Mouse (Mus musculus) adrenal gland, adult 8-10 months (tissue): Measurements from ENCODE around the gene Npepps. TPM values are rescaled to one million over a fixed set of nuclear protein-coding genes. Genes with fewer than 3 reads are reported as not detected.
"Not testable (repeated sequence)": the region's sequence is repeated elsewhere in the genome, so short reads cannot be mapped to it uniquely, and the experiment has no call there.

ENCODE experiments used
- DNase-seq: peaks from one replicate; pipeline ENCODE4 v3.0.0; 2022
- total RNA-seq, 4 experiments: library from RNA; stranded (reverse); gene quantifications; 2 replicates each; pipeline ENCODE4 v1.2.4; 2022

The Npepps gene
- total RNA-seq, 4 experiments from 2014 or later, result 79.8 to 128 (median 106) TPM

DNA sequence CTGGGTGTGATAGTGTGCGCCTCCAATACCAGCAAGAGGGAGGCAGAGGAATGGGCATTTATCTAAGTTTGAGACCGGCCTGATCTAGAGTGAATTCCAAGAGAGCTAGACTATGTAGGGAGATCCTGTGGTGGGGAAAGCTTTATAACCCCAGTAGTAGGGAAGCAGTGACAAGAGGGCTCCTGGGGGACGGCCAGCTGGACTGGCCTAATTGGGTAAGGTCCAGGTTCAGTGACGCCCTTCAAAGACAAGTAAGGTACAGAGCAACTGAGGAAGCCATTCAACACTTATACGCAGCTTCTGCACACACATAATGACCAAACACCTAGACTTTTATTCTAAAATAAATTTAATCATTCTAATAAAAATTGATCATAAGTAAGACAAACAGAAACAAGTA lies 48.0 kb downstream of the Npepps start:
- DNase-seq, result no peak

DNA sequence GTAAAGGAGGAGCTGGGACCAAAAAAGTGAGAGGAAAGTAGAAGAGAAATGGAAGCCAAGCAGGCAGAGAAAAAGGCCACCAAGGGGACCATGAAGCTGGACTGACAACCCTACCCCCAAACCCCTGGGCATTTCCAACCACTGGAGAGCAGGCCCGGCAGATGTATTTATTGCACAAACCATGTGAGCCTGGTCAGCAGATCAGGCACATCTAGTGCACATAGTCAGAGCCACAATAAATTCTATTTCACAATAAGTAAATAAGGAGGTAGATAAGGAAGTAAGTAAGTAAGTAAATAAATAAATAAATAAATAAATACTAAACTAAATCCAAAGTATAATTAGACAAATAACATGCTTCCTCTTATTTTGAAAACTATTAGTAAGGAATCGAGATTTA lies 51.0 kb downstream of the Npepps start:
- DNase-seq, result no peak

DNA sequence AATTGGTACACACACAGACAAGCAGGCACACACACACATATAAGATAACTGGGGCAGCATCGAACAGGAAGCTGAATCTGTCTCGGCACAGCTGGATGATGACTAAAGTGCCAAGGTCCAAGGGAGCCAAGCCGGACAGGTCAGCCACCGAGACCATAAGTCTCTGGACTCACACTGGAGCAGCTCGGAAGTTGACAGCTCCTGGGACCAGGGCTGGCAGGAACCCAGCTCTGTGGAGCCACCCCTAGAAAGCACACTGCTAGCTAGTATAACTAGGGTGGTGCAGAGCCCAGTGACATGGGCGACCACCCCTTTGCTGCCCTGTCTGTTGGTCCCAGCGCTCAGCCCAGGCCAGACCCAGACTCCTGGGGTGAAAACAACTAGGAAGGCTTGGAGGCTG lies 51.5 kb downstream of the Npepps start:
- DNase-seq, result no peak

DNA sequence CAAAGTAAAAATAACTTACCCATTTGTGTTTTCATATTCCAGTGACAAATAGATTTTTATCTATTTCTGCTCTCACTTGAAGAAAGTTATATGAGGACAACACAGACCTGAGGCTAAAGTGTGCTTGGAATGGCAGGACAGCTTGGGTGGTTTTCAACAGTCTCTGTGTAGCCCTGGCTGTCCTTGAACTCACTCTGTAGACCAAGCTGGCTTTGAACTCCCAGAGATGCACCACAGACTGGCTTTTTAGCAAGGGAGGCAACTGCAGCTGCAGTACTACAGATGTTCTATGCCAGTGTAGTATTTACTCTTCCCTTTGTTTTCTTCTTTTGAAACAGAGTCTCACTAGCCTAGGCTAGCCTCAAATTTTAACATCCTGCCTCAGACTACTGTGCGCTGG lies 54.3 kb downstream of the Npepps start:
- no peak for DNase-seq

DNA sequence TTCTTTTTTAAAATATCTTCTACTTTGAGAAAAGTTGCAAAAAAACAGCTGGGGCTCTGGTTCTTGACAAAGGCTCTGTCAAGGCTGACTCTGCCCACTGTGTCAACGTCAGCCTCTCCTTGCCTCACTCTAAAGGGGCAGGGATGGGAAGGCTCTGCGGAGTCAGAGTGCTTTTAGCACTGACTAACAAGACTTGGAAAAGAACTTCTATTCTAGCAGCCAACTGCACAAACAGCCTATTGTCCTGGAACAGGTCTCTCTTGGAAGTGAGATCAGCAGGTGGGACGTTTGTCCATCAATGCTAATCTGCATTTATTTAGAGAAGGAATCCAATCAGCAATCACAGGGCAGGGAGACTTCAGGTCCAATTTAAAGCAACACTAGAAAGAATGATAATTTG lies 57.0 kb downstream of the Npepps start:
- DNase-seq, result no peak

DNA sequence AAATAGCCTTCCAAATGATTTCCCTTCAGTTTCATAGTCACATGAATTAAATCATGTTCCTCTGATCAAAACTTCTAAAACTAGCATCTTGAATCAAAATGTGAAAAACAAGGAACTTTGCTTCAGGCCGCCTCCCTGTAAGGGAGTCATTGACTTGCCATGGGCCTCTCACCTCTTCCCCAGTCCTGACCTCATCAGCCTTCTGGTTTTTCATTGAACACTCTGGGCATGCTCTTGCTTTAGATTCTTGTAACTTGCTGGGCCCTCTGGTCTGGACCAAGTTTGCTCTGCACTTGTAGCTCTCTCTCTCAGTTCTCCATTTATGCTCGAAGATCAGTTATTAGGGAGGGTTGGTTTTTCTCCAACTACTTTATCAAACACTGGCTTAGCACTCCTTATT lies 58.8 kb downstream of the Npepps start:
- DNase-seq, result no peak

DNA sequence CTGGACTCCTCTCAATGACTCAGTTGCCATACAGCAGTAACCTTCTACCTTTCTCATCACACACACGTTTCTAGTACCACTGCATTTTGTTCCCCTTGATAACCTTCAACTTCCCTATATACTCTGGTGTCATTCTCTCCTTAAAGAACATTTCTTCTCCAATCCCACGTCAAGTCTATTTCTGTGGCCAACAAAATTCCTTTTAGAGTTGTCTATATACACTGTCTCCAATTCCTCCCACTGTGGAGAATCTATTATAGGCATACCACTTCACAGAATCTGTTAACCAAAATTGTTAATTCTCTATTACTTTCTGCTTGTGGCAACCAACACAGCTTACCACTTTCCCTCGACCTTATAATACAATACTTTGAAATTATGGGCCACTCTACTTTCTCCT lies 60.2 kb downstream of the Npepps start:
- DNase-seq, result no peak

DNA sequence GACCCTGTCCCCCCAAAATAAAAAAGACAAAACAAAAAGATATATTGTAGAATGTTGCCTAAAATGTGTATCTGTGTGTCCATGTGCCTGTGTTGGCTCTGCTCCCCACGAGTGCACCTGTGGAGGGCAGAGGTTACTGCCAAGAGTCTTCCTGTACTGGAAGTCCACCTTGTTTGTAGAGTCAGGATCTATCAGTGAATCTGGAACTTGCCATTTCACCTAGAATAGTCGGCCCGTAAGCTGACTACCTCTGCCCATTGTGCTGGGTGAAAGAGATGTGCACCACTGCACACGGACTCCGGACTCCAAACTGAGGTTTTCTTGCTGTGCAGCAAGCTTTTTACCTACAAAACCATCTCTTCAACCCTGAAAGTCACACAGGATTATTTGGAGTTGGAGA lies 66.0 kb downstream of the Npepps start:
- no peak for DNase-seq

DNA sequence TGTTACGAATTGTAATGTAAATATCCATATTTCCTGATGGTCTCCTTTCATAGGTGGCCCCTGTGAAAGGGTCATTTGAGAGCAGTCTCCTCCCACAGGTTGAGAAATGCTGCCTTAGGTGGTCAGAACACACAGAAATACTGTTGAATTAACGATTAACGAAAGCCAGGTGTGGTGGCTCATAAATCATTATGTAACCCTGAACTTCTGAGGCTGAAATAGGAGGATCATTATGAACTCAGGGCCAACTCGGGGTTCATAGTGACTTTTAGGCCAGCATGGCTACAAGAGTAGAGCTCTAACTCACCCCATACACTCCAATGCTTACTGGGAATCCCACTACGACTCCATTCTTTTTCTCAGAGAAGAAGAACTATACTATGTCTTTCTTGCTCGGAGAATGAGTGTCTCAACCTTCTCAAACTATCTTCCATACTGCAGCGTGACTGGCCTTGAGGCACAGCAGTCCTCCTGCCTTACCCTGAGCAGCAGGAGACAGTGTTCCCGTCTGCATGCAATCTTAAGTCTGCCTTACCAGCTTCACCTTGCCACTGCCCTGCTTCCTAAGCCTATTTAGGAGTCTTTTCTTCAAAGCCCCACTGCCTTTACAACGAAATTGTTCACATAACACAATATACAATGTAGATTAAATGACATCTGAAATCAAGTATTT lies 69.6 kb downstream of the Npepps start:
- DNase-seq, result no peak

DNA sequence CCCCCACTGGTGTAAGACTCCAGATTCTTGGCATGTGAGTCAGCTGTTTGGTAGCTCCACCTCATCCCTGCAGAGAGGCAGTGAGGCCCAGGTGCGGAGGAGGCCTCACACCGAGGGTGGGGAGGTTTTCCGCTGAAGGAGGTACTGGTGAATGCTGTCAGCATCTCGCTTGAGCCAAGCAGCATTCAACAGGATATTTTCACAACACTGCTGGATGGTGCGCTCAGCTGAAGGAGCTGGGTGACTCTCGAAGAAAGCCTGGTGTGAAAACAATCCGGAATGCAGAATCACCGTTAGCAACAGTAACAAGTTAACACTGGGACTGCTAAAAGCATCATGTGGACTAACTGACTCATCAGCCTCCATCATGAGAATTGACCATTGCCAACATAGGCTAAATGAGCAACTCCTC lies 73.4 kb downstream of the Npepps start:
- no peak for DNase-seq

DNA sequence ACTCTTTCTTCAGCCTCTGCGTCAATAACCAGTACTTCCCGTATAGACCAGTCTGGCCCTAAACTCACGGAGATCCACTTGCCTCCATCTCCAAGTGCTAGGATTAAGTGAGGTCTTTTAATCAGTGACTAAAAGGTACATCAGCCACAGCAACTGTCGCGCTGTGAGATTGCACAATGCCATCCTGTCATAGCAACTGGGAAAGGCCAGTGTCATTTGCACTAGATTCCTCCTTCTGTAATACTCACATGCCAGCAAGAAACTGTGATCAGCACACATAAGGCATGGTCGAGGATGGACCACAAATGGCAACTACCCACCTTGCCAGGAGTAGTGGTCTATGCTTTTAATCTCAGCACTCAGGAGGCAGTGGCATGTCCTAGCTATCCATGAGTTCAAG lies 80.9 kb downstream of the Npepps start:
- no peak for DNase-seq

DNA sequence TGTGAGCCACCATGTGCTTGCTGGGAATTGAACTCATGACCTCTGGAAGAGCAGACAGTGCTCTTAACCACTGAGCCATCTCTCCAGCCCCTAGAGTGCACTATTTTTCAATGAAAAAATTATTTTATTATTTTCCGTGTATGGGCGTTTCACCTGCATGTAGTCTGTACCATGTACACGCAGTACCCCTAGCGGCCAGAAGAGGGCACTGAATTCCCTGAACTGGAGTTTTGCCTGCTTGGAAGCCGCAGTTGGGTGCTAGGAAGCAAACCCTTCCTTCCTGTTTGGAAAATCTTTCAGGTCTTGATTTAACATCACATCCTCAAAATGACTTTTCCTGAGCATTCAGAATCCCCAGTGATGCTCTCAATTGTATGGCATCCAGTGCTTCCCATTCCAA lies 81.8 kb downstream of the Npepps start:
- DNase-seq, result peak; percentile 23

DNA sequence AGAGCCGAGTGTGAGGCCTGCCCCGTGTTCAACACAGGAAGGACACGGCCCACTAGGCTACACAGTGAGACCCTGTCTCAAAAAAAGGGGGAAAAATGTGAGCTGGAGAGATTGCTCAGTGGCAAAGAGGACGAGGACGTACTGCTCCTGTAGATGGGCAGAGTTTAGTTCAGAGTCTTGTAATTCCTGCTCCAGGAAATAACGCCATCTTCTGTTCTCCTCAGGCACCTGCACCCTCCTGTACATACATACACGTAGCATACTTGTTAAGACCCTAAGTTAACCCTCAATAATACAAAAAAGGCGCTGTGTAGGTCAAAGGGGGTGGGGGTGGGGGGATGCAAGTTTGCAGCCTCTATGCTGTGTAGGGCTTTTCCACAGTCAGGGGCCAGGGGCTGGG lies 83.4 kb downstream of the Npepps start:
- DNase-seq, result no peak

DNA sequence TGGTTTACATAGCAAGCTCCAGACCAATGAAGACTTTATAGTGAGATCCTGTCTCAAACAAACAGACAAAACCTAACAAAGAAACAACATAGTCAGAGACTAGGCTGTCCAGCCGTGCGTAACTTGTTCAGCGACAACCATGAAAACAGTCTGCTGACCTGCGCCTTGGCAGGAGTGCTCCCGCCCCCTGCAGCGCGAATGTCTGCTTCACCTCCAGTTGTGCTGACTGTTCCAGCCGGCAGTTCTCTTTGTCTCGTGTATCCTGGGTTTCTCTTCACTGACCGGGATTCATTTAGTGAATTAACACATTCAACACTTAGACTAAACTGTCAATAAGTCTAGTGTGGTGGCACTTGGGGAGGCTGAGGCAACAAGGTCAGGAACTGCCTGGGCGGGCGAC lies 83.9 kb downstream of the Npepps start:
- DNase-seq, result no peak

DNA sequence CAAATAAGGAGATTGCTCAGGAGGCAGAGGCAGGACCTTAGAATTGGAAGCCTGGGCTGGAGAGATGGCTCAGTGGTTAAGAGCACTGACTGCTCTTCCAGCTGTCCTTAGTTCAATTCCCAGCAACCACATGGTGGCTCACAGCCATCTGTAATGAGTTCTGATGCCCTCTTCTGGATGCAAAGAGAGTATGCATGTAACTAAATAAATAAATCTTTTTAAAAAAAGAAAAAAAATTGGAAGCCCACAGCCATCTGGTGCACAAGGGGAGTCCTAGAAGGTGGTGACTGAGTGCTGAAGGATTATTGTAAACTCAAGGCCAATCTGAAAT lies 87.9 kb downstream of the Npepps start:
- DNase-seq, result no peak

DNA sequence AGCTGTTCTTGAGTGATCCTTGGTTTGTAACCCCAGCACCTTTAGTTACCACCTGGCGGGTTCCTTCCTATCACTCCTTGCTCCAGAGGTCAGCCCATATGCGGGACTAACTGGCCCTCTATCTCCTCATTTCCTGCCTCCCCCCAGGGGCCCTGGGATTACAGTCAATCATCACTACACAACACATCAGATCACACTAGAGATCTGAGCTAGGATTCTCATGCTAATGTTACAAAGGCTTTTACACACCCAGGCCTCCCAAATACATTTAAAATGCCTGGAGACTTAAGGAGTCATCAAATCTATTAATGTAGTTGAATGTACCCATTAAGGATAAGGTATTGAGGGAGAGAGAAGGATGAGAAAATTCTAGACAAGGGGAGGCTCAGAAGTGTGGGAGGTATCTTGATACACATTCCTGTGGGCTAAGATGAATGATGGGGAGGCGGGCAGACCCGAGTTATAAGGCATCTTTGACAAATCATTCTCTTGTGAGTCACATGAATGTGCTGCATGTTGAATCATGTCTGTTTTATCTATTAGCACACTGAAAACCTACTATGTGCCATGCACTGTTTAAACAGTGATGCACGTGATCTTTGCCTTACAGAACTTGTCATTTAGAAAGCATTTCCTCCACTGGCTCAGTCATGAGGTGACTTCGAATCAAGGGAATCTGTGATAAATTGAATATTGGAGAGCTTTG lies 88.4 kb downstream of the Npepps start:
- no peak for DNase-seq

DNA sequence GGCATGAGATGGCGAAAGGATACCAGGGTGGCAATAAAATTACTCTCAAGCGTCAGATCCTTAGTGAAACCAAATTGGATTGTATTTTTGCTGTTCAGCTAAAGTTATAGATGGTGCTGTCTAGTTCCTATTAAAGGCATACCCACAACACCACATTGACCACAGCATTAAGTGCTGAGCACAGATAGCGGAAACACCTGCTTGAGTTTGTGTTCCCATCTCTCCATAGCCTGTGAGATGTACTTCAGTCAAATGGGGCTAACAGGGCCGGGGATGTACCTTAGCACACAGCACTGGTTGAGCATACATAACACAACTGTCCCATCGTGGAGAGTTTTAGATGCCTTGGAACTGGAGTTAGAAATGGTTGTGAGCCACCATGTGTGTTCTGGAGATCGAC lies 89.4 kb downstream of the Npepps start:
- no peak for DNase-seq

DNA sequence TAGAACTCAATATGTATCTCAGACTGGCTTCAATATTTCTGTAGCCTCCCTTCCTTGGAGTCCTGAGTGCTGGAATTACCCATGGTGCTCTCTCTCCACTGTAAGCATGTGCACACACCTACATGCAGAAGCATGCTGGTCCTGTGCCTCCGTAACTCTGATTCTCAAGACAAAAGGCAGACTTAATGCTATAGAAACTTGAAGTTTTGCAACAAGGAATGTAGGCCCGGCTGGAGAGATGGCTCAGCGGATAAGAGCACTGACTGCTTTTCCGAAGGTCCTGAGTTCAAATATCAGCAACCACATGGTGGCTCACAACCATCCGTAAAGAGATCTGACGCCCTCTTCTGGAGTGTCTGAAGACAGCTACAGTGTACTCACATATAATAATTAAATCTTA lies 90.8 kb downstream of the Npepps start:
- DNase-seq, result not testable (repeated sequence)

DNA sequence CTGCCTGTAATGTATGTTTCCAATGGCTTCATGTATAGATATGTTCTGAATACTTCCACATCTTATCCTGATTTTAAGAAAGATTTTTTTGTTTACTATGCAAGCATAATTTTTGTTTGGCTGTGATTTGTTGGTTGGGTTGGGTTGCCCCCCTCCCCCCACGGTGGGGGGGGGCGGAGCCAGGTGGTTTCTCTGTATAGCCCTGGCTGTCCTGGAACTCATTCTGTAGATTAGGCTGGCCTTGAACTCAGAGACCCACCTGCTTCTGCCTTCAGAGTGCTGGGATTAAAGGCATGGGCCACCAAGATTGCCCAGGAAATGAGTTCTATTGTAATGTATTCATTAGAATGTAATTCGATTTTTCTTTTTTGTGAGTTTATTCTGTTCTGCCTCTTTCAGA lies 91.2 kb downstream of the Npepps start:
- no peak for DNase-seq

DNA sequence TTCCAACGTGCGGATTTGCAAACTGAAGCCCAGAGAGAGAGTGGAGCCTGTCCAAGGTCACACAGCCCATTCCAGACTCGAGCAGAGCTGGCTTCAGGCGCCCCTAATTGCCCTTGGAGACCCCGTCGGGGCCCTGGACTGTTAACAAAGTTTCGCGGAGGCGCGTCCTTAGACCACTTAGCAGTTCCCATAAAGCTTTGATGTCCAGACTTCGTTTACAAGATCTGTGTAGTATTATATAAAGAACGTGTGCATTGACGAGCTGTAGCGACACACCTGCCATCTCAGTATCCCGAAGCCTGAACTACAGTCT lies 91.8 kb downstream of the Npepps start:
- no peak for DNase-seq

DNA sequence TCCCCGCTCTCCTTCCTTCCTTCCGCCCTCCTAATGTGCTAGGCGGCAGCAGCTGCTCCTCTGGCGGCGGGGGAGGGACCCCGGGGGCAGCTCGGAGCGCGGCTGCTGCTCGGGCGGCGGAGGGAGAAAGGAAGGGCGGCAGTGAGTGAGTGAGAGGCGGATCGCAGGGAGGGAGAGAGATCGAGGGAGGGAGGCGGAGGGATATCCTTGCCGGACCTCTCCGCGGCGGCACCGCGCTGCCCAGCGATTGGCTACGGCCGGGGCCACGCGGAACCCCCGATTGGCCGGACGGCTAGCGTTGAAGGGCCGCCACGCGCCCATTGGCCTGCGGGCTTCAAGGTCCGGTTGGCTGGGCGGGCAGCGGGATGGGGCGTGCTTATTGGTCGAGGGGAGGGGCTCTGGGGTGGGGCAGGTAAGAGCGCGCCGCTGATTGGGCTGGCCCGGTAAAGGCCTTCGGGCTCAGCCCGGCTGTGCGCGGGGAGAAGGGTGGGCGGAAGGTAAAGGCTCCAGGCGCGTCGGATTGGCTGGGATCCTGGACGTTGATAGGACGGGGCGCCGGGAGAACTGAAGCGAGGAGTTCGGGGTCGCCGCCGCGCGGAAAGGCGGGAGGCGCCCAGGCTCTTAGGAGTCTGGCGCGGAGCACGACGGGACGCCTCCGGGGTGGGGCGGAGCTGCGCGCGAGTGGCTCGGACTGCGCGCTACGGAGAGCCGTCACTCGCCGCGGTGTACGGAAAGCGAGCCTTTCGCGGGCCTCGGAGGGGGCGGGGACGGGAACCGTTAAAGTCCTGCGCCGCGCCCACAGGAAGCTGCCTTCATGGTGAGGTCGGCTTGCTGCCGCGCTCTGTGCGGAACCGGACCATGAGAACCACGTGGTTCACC lies 92.4 kb downstream of the Npepps start, which contains the start of gene Kpnb1:
Kpnb1 (minus strand) TSS at position 118 of the 879 bp plus-strand sequence.
- DNase-seq, result peak; percentile 98

DNA sequence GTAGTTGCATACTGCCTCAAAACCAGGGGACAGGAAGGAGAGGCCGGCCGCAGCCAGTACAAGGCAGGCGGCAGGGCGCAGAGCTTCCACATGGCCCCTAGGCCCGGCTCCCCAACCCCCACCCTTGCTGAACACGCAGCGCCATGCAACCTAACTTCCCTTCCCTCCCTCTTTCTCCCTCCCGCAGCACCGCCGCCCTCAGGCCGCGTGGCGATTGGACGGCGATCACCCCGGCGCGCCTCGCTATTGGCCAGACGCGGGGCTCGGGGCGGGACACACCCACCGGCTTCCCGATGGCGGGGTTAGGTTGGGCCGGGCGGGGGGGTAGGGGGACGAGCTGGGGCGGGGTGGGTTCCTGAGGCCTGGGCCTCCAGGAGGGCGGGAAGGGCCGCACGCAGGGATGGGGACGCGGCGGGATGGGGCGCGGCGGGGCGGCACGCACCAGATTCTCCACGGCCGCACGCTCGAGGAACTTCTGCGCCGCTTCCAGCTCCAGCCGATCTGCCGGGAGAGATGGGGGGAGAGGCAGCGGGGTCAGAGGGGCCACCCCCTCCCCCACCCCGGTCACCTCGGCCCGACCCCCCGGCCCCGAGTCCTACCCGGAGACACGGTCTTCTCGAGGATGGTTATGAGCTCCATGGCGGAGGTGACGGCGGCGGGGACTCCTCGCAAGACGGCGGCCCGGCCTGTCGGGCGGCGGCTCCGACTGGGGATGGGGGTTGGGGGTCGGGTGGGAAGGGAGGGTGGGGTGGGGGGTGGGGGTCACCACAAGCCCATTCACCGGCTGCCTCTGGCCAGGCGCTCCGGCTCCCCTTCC lies 93.3 kb downstream of the Npepps start:
- DNase-seq, result peak; percentile 97
